Mouse (Mus musculus) olfactory bulb, adult 2 months (tissue): ENCODE measurements around the gene Galntl6.

Experiments used
- CTCF ChIP-seq: fragments of 200-500 bp; IDR thresholded peaks from 2 replicates; pipeline ENCODE4 v1.5.1; 2012; ENCODE audit warnings: low read depth, mild to moderate bottlenecking, low read length, moderate library complexity; ENCODE audit not compliant: insufficient read depth
- POLR2A ChIP-seq: fragments of 200-500 bp; IDR thresholded peaks from 2 replicates; pipeline ENCODE4 v1.6.1; 2012; ENCODE audit warnings: mild to moderate bottlenecking, low read depth, low read length, moderate library complexity; ENCODE audit not compliant: insufficient read depth

DNA sequence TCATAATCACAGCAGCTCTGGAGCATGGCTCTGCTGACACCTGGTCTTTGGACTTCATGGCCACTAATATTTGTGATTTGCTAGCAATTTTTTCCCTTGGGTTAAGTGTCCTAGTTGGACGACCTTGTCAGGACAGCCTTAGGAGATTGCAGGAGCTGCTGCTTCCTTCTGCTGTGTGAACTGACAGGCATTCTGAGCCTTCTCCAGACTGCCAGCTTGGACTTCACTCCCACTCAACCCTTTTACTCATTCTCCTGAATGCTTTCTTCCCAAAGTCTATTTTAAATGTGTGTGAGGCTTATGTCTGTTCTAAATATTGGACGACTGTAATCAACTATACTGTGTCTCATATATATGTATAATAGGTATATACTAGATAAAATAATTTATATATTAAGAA, 971.3 kb downstream of the Galntl6 start:
- no peak for TF ChIP-seq POLR2A
- no peak for TF ChIP-seq CTCF
